Mouse (Mus musculus) central nervous system, embryonic 11.5 days (tissue): ENCODE data around the gene Olfr972. TPM values are rescaled to one million over a fixed set of nuclear protein-coding genes. Genes with fewer than 3 reads are reported as not detected.

Experiments
- polyA plus RNA-seq: library from polyadenylated mRNA; depleted of rRNA; stranded (reverse); fragments of >200 nt; gene quantifications from 2 replicates; pipeline ENCODE4 v1.2.3, GENCODE M21; 2012; rRNA removed

Gene Olfr972
- not detected in 2 replicates for polyA plus RNA-seq

GRCm38 (mm10) chr9:39866122-39866521 is at the start of gene Olfr972:
TSS of gene Olfr972 (plus strand) at chr9:39866422.

GRCm38 (mm10) chr9:39836576-39836975 is 29.6 kb upstream of the Olfr972 start, which contains the start of gene Olfr971:
TSS of gene Olfr971 (plus strand) at chr9:39836876.

DNA sequence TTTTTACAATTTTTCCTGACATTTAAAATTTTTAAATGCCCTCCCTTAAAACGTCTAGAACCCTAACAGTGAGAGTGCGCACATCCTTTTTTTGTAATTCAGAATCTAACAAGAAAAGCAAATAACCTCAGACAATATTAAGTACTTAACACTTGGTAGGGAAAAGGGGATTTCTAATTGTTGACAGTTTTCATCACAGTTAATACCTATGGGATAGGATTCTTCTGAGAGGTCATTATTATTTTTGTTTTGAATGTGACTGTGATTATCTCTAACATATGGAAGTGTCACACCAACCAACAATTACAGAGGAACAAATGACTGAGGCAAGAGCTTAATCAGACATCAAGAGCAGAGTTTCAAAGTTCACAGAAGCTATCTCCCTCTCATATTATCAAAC is 40.8 kb downstream of the Olfr972 start, which contains the start of gene Olfr229:
Gene Olfr229, plus strand, starts transcription at position 301 of the 400 bp plus-strand sequence.

Other genes with a start within 250 kb of the Olfr972 start
- gene Olfr960, start 245.0 kb upstream of the Olfr972 start, polyA plus RNA-seq, result 0.07 TPM in 1 of 2 replicates, not detected in the other
- not detected in 2 replicates for gene Olfr961, start 221.3 kb upstream of the Olfr972 start, polyA plus RNA-seq
- gene Olfr963, start 199.2 kb upstream of the Olfr972 start, polyA plus RNA-seq, result not detected in 2 replicates
- not detected in 2 replicates for gene Olfr149, start 159.3 kb upstream of the Olfr972 start, polyA plus RNA-seq
- gene Olfr965, start 155.1 kb upstream of the Olfr972 start, polyA plus RNA-seq, result not detected in 2 replicates
- not detected in 2 replicates for gene Olfr150, start 135.4 kb upstream of the Olfr972 start, polyA plus RNA-seq
- not detected in 2 replicates for gene Olfr967, start 120.2 kb upstream of the Olfr972 start, polyA plus RNA-seq
- not detected in 2 replicates for gene Olfr968, start 83.2 kb upstream of the Olfr972 start, polyA plus RNA-seq
- not detected in 2 replicates for gene Olfr969, start 75.5 kb upstream of the Olfr972 start, polyA plus RNA-seq
- gene Olfr970, start 57.6 kb upstream of the Olfr972 start, polyA plus RNA-seq, result not detected in 2 replicates
- not detected in 2 replicates for gene Olfr971, start 29.5 kb upstream of the Olfr972 start, polyA plus RNA-seq
- not detected in 2 replicates for gene Olfr229, start 40.9 kb downstream of the Olfr972 start, polyA plus RNA-seq
- not detected in 2 replicates for gene Olfr974, start 71.1 kb downstream of the Olfr972 start, polyA plus RNA-seq
- not detected in 2 replicates for gene Olfr975, start 85.6 kb downstream of the Olfr972 start, polyA plus RNA-seq
- gene Olfr976, start 94.7 kb downstream of the Olfr972 start, polyA plus RNA-seq, result not detected in 2 replicates
- not detected in 2 replicates for gene Olfr978, start 125.7 kb downstream of the Olfr972 start, polyA plus RNA-seq
- gene Olfr979, start 137.0 kb downstream of the Olfr972 start, polyA plus RNA-seq, result not detected in 2 replicates
- gene Olfr980, start 143.2 kb downstream of the Olfr972 start, polyA plus RNA-seq, result not detected in 2 replicates
- gene Olfr981, start 155.0 kb downstream of the Olfr972 start, polyA plus RNA-seq, result not detected in 2 replicates
- not detected in 2 replicates for gene Olfr982, start 207.4 kb downstream of the Olfr972 start, polyA plus RNA-seq
- not detected in 2 replicates for gene Olfr983, start 227.2 kb downstream of the Olfr972 start, polyA plus RNA-seq
- gene Olfr984, start 247.8 kb downstream of the Olfr972 start, polyA plus RNA-seq, result not detected in 2 replicates